Mouse (Mus musculus) MEL (cell line): Measurements from ENCODE around the gene Dnhd1. TPM values are rescaled to one million over a fixed set of nuclear protein-coding genes. Genes with fewer than 3 reads are reported as not detected.

Experiments
- DNase-seq: peaks from one replicate; pipeline ENCODE4 v3.0.0; 2011; ENCODE audit warnings: low read depth, low spot score
- H3K27ac ChIP-seq: 2 replicates; pipeline ENCODE4 v1.5.1; 2012; ENCODE audit warnings: low read depth, mild to moderate bottlenecking, control low read depth, low read length, moderate library complexity; ENCODE audit not compliant: control insufficient read depth
- H3K27me3 ChIP-seq, 2 experiments: fragments of 150-350 bp in 1 of 2; sonication (generic) in 1 of 2; 2 replicates each; pipeline ENCODE4 v1.6.1; 2012; ENCODE audit warnings: low read length in 2 of 2, mild to moderate bottlenecking in 2 of 2, improper control_type of control experiment in 1 of 2, moderate library complexity in 1 of 2; ENCODE audit not compliant: insufficient read depth in 2 of 2, control insufficient read depth in 1 of 2
- H3K36me3 ChIP-seq, 2 experiments: 2 replicates each; pipeline ENCODE4 v1.6.1; 2012 to 2014; ENCODE audit warnings: low read length in 2 of 2, improper control_type of control experiment in 1 of 2, inconsistent platforms in 1 of 2, mild to moderate bottlenecking in 1 of 2; ENCODE audit not compliant: insufficient read depth in 2 of 2, control insufficient read depth in 1 of 2
- H3K4me1 ChIP-seq, 2 experiments: fragments of 150-350 bp in 1 of 2; sonication (generic) in 1 of 2; 2 replicates each; pipeline ENCODE4 v1.6.1; 2012; ENCODE audit warnings: low read length in 2 of 2, improper control_type of control experiment in 1 of 2, mild to moderate bottlenecking in 1 of 2; ENCODE audit not compliant: insufficient read depth in 2 of 2, control insufficient read depth in 1 of 2
- H3K4me3 ChIP-seq, 2 experiments: fragments of 150-350 bp in 1 of 2; sonication (generic) in 1 of 2; 2 replicates each; pipeline ENCODE4 v1.5.1; 2012; ENCODE audit warnings: low read depth in 2 of 2, low read length in 2 of 2, mild to moderate bottlenecking in 2 of 2, moderate library complexity in 2 of 2, control low read depth in 1 of 2, improper control_type of control experiment in 1 of 2; ENCODE audit not compliant: control insufficient read depth in 1 of 2, insufficient read depth in 1 of 2
- H3K79me2 ChIP-seq: 2 replicates; pipeline ENCODE4 v1.6.1; 2012; ENCODE audit warnings: mild to moderate bottlenecking, low read length, moderate library complexity; ENCODE audit not compliant: control insufficient read depth, poor library complexity, insufficient read depth
- H3K9ac ChIP-seq: 2 replicates; pipeline ENCODE4 v1.6.1; 2012; ENCODE audit warnings: low read depth, mild to moderate bottlenecking, control low read depth, low read length, moderate library complexity; ENCODE audit not compliant: control insufficient read depth, poor library complexity, severe bottlenecking
- H3K9me3 ChIP-seq: fragments of 150-350 bp; sonication (generic); replicated peaks from 2 replicates; pipeline ENCODE4 v1.6.1; 2012; ENCODE audit warnings: mild to moderate bottlenecking, low read length, improper control_type of control experiment, moderate library complexity; ENCODE audit not compliant: insufficient read depth
- CHD1 ChIP-seq: IDR thresholded peaks from 2 replicates; pipeline ENCODE4 v1.6.1; 2012; ENCODE audit warnings: low read depth, mild to moderate bottlenecking, inconsistent platforms, low read length, improper control_type of control experiment
- CTCF ChIP-seq, 3 experiments: IDR thresholded peaks in 2 of 3; conservative IDR thresholded peaks in 1 of 3; 2 replicates each; pipeline ENCODE4 v1.5.1; 2011 to 2012; ENCODE audit warnings: low read length in 3 of 3, low read depth in 2 of 3, mild to moderate bottlenecking in 2 of 3, improper control_type of control experiment in 1 of 3, inconsistent platforms in 1 of 3, mixed read lengths in 1 of 3, moderate library complexity in 1 of 3; ENCODE audit not compliant: control insufficient read depth in 1 of 3, insufficient read depth in 1 of 3, poor library complexity in 1 of 3, severe bottlenecking in 1 of 3
- E2F4 ChIP-seq: IDR thresholded peaks from 2 replicates; pipeline ENCODE4 v1.6.1; 2011; ENCODE audit warnings: low read depth, low read length, improper control_type of control experiment, borderline replicate concordance
- JUND ChIP-seq: IDR thresholded peaks from 2 replicates; pipeline ENCODE4 v1.6.1; 2011; ENCODE audit warnings: low read depth, mild to moderate bottlenecking, improper control_type of control experiment, low read length
- MAFK ChIP-seq: IDR thresholded peaks from 2 replicates; pipeline ENCODE4 v1.6.1; 2011; ENCODE audit warnings: low read depth, mild to moderate bottlenecking, low read length, improper control_type of control experiment, borderline replicate concordance
- MAX ChIP-seq: IDR thresholded peaks from 2 replicates; pipeline ENCODE4 v1.6.1; 2011; ENCODE audit warnings: low read length, improper control_type of control experiment
- MEF2A ChIP-seq: IDR thresholded peaks from 2 replicates; pipeline ENCODE4 v1.6.1; 2014; ENCODE audit warnings: low read depth, mild to moderate bottlenecking, inconsistent platforms, low read length, improper control_type of control experiment; ENCODE audit not compliant: poor library complexity, insufficient replicate concordance, severe bottlenecking; ENCODE audit errors: extremely low read depth
- MXI1 ChIP-seq: IDR thresholded peaks from 2 replicates; pipeline ENCODE4 v1.6.1; 2011; ENCODE audit warnings: mild to moderate bottlenecking, low read depth, low read length, improper control_type of control experiment
- MYB ChIP-seq: IDR thresholded peaks from 2 replicates; pipeline ENCODE4 v1.6.1; 2011; ENCODE audit warnings: mild to moderate bottlenecking, low read depth, low read length, improper control_type of control experiment
- NRF1 ChIP-seq: IDR thresholded peaks from 2 replicates; pipeline ENCODE4 v1.6.1; 2014; ENCODE audit warnings: low read depth, mild to moderate bottlenecking, inconsistent platforms, low read length, improper control_type of control experiment, moderate library complexity; ENCODE audit not compliant: poor library complexity, insufficient read depth, severe bottlenecking
- POLR2AphosphoS2 ChIP-seq: IDR thresholded peaks from 2 replicates; pipeline ENCODE4 v1.6.1; 2011; ENCODE audit warnings: low read length, improper control_type of control experiment
- RAD21 ChIP-seq: IDR thresholded peaks from 2 replicates; pipeline ENCODE4 v1.6.1; 2011; ENCODE audit warnings: mild to moderate bottlenecking, low read depth, low read length, improper control_type of control experiment
- RCOR1 ChIP-seq: IDR thresholded peaks from 2 replicates; pipeline ENCODE4 v1.6.1; 2012; ENCODE audit warnings: low read depth, mild to moderate bottlenecking, inconsistent platforms, low read length, improper control_type of control experiment
- SIN3A ChIP-seq: IDR thresholded peaks from 2 replicates; pipeline ENCODE4 v1.6.1; 2012; ENCODE audit warnings: low read length, improper control_type of control experiment, inconsistent platforms
- SMC3 ChIP-seq: IDR thresholded peaks from 2 replicates; pipeline ENCODE4 v1.6.1; 2011; ENCODE audit warnings: low read depth, low read length, improper control_type of control experiment
- USF2 ChIP-seq, 2 experiments: IDR thresholded peaks; 2 replicates each; pipeline ENCODE4 v1.6.1; 2011 to 2012; ENCODE audit warnings: improper control_type of control experiment in 2 of 2, low read length in 2 of 2, borderline replicate concordance in 1 of 2, inconsistent platforms in 1 of 2, low read depth in 1 of 2, mild to moderate bottlenecking in 1 of 2; ENCODE audit not compliant: insufficient read depth in 1 of 2
- ZC3H11A ChIP-seq: IDR thresholded peaks from 2 replicates; pipeline ENCODE4 v1.6.1; 2012; ENCODE audit warnings: low read depth, mild to moderate bottlenecking, inconsistent platforms, low read length, improper control_type of control experiment
- ZMIZ1 ChIP-seq: IDR thresholded peaks from 2 replicates; pipeline ENCODE4 v1.6.1; 2012; ENCODE audit warnings: low read depth, mild to moderate bottlenecking, inconsistent platforms, low read length, improper control_type of control experiment, moderate library complexity
- polyA plus RNA-seq, 2 experiments: library from polyadenylated mRNA; stranded (reverse) in 1 of 2; unstranded in 1 of 2; fragments of >175 nt in 1 of 2; fragments of >200 nt in 1 of 2; gene quantifications; 2 replicates each; pipeline versions ENCODE4 v1.2.1 to v1.2.4; 2012; ENCODE audit warnings: low replicate concordance in 2 of 2, low read depth in 1 of 2; ENCODE audit not compliant: insufficient read length in 2 of 2, insufficient read depth in 1 of 2, missing spikeins in 1 of 2
- total RNA-seq: library from RNA; depleted of rRNA; stranded (reverse); fragments of 300-350 nt; gene quantifications from 2 replicates; pipeline ENCODE4 v1.2.3, GENCODE M21; 2012

Gene Dnhd1
- total and polyA plus RNA-seq, 3 experiments, result 1.7 to 2.6 TPM; not detected in 1

DNA sequence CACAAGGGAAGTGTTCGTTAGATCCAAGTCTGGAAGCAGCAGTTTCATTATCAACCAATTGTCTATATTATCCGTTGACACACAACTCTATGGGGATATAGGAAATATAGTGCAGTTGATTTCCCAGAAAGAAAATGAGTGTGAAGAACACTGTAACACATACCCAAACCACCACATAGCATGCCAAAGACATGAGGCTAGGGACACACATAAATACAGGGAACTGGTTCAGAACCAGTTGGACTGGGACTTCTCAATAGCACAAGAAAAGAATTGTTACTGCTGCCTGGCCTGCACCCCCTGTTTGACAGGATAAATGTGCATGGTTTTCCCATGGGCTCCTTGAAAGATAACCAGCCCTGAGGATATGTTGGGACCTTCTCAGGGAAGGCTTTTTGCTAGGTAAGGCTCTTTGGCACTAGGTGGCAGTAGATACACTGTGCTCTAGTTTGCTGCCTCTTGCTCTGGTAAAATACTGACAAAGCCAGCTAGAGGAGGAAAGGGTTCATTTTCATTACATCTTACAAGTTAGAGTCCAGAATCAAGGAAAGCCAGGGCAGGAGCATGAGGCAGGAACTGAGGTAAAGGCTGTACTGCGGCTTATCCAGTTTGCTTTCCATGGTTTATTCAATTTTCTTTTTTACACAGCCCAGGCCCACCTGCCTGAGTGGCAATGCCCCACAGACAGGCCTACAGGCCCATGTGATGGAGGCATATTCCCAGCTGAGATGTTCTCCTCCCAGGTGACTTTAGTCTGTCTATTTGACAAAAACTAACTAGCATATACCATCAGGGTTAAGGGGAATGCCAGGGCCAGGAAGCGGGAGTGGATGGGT lies 75.7 kb downstream of the Dnhd1 start:
- H3K36me3 ChIP-seq, result peaks cover 0 to 11% of the 10 kb centered on the region in 2 experiments; a peak in 1 of 4 replicates
- DNase-seq, result peak; percentile 73
- TF ChIP-seq RCOR1 (no peak), MAFK (no peak), MXI1 (no peak), USF2 (IDR thresholded peaks at IDR 0.05; ENCODE audit: borderline replicate concordance in 1 of 2, insufficient read depth in 1 of 2, low read depth in 1 of 2, low read length in 2 of 2) (no peak), MEF2A (no peak), NRF1 (no peak), E2F4 (no peak), POLR2AphosphoS2 (no peak), CHD1 (no peak), MAX (no peak), ZMIZ1 (no peak), JUND (no peak), RAD21 (peak; percentile 78), CTCF (IDR thresholded peaks at IDR 0.05 in 2 of 3, conservative IDR thresholded peaks at IDR 0.05 in 1 of 3; ENCODE audit: control insufficient read depth in 1 of 3, insufficient read depth in 1 of 3, low read depth in 2 of 3, low read length in 3 of 3, poor library complexity in 1 of 3, severe bottlenecking in 1 of 3) (peak; percentile 53 to 85 (median 80)), SMC3 (peak; percentile 74), ZC3H11A (peak; percentile 58)
- no peak overlapping the region for H3K9ac ChIP-seq
- H3K4me3 ChIP-seq, result no peak overlapping the region
- H3K9me3 ChIP-seq, result no peaks in the 10 kb centered on the region
- peaks cover 0 to 6% of the 10 kb centered on the region in 2 experiments; a peak in 3 of 4 replicates for H3K4me1 ChIP-seq
- no peak overlapping the region for H3K27ac ChIP-seq
- H3K79me2 ChIP-seq, result no peaks in the 10 kb centered on the region
- H3K27me3 ChIP-seq, result no peaks in the 10 kb centered on the region

DNA sequence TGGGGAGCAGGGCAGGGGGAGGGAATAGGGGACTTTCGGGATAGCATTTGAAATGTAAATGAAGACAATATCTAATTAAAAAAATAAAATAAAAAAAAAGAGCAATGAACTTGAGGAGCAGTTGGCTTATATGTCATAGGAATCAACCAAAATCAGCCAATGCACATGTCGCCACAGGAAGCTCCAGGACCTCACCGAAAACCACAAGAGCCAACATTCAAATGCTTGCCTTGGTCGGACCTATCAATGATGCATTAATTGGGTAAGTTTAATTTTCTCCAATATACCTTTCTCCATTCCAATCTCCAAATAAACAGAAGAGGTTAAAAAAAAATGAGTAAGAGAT lies 76.3 kb downstream of the Dnhd1 start:
- no peaks in the 10 kb centered on the region for H3K79me2 ChIP-seq
- H3K4me1 ChIP-seq, result peaks cover 0 to 6% of the 10 kb centered on the region in 2 experiments; a peak in 3 of 4 replicates
- no peak for DNase-seq
- no peak for TF ChIP-seq MYB
- no peak for TF ChIP-seq MXI1
- TF ChIP-seq SIN3A, result no peak
- TF ChIP-seq ZMIZ1, result no peak
- no peak overlapping the region for H3K4me3 ChIP-seq
- no peaks in the 10 kb centered on the region for H3K9me3 ChIP-seq
- H3K36me3 ChIP-seq, result peaks cover 0 to 11% of the 10 kb centered on the region in 2 experiments; a peak in 1 of 4 replicates
- H3K27ac ChIP-seq, result no peak overlapping the region
- no peaks in the 10 kb centered on the region for H3K27me3 ChIP-seq
- no peak overlapping the region for H3K9ac ChIP-seq
